Mouse (Mus musculus) kidney, embryonic 15.5 days (tissue): Measurements from ENCODE around the gene Ptpa. TPM values are rescaled to one million over a fixed set of nuclear protein-coding genes. Genes with fewer than 3 reads are reported as not detected.

Experiments
- ATAC-seq: fragments of 200-750 bp; cut with Nextera tagmentation; replicated peaks from 2 replicates; pipeline ENCODE4 v1.8.0; 2017; ENCODE audit warnings: moderate TSS enrichment; ENCODE audit not compliant: low FRiP score
- H3K27ac ChIP-seq: fragments of 300-500 bp; sonication (generic); 2 replicates; pipeline ENCODE4 v1.5.1; 2015; ENCODE audit warnings: mild to moderate bottlenecking, inconsistent platforms
- H3K27me3 ChIP-seq: fragments of 300-500 bp; sonication (generic); 2 replicates; pipeline ENCODE4 v1.6.1; 2015; ENCODE audit warnings: inconsistent platforms
- H3K36me3 ChIP-seq: fragments of 300-500 bp; sonication (generic); 2 replicates; pipeline ENCODE4 v1.6.1; 2015; ENCODE audit warnings: inconsistent platforms
- H3K4me1 ChIP-seq: fragments of 300-500 bp; sonication (generic); 2 replicates; pipeline ENCODE4 v1.6.1; 2015; ENCODE audit warnings: inconsistent platforms
- H3K4me2 ChIP-seq: fragments of 300-500 bp; sonication (generic); 2 replicates; pipeline ENCODE4 v1.6.1; 2015; ENCODE audit warnings: moderate library complexity, mild to moderate bottlenecking, inconsistent platforms
- H3K4me3 ChIP-seq: fragments of 300-500 bp; sonication (generic); replicated peaks from 2 replicates; pipeline ENCODE4 v1.5.1; 2015; ENCODE audit warnings: mild to moderate bottlenecking, inconsistent platforms
- H3K9ac ChIP-seq: fragments of 300-500 bp; sonication (generic); 2 replicates; pipeline ENCODE4 v1.6.1; 2015; ENCODE audit warnings: mild to moderate bottlenecking, inconsistent platforms
- H3K9me3 ChIP-seq: fragments of 300-500 bp; sonication (generic); replicated peaks from 2 replicates; pipeline ENCODE4 v1.6.1; 2016; ENCODE audit warnings: inconsistent platforms
- WGBS: fragments of 180-500 bp; shearing (Covaris S2); methylation state at CpG from one replicate; pipeline ENCODE4 v1.1.7; 2015; ENCODE audit warnings: mixed read lengths; 5-methylcytosine and 5-hydroxymethylcytosine counted together
- polyA plus RNA-seq: library from polyadenylated mRNA; unstranded; fragments of >200 nt; fragmentation: Nextera tagmentation; extraction: Ambion mirVana; gene quantifications from 2 replicates; pipeline ENCODE4 v1.2.1, GENCODE M21; 2015

Ptpa gene
- 162 and 175 TPM in 2 replicates for polyA plus RNA-seq

GRCm38 (mm10) chr2:30415936-30416648 is at the start of gene Ptpa:
Ptpa (plus strand) TSS chr2:30416039.
- peak within 1 kb of the TSS; percentile 90 for H3K9ac ChIP-seq
- peak; percentile 90 for ATAC-seq
- H3K9me3 ChIP-seq: no peaks in the 10 kb centered on the region
- peak within 1 kb of the TSS; percentile 99 for H3K27ac ChIP-seq
- under 1% methylated on average over 67 of the region's 67 CpGs for WGBS
- peak within 1 kb of the TSS; percentile 71 for H3K4me3 ChIP-seq
- peaks cover 14% of the 10 kb centered on the region for H3K36me3 ChIP-seq
- peaks cover 50% of the 10 kb centered on the region for H3K4me1 ChIP-seq
- H3K27me3 ChIP-seq: no peaks in the 10 kb centered on the region
- H3K4me2 ChIP-seq: peak within 1 kb of the TSS; percentile 90

- no peak for ATAC-seq
- Histone ChIP-seq H3K9ac (0 out of 2 replicates have a peak overlapping the region, but pooled peaks have one; percentile 73), H3K27me3 (no peaks in the 10 kb centered on the region), H3K9me3 (no peaks in the 10 kb centered on the region), H3K27ac (no peak overlapping the region), H3K36me3 (peaks cover 43% of the 10 kb centered on the region), H3K4me3 (no peak overlapping the region), H3K4me1 (peaks cover 19% of the 10 kb centered on the region), H3K4me2 (no peak overlapping the region)
- WGBS: 71% methylated on average over 5 of the region's 5 CpGs
These were observed 49.6 kb upstream of the Ptpa start for GRCm38 (mm10) chr2:30366203-30366602.

DNA sequence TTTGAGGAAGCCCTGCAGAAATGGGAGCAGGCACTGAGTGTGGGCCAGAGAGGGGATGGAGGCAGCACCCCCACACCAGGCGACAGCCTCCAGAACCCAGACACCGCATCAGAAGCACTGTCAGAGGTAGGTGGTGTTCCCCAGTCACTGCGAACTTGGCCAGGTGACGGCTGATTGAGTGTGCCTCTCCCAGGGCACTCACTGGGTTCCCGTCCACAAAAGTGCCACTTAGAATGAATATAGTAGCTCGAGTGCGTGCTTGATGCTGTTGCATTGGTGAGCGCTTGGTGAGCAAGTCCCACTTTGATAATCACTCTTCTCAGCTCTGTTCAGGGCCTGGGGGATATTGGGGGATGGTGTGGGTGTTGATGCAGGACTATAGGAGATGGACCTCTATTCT is 44.3 kb upstream of the Ptpa start:
- Histone ChIP-seq H3K4me1 (no peaks in the 10 kb centered on the region), H3K4me3 (no peak overlapping the region), H3K4me2 (no peak overlapping the region), H3K27ac (no peak overlapping the region), H3K9me3 (no peaks in the 10 kb centered on the region), H3K36me3 (peaks cover 93% of the 10 kb centered on the region), H3K27me3 (no peaks in the 10 kb centered on the region), H3K9ac (no peak overlapping the region)
- 96% methylated on average over 8 of the region's 8 CpGs for WGBS
- ATAC-seq: no peak

DNA sequence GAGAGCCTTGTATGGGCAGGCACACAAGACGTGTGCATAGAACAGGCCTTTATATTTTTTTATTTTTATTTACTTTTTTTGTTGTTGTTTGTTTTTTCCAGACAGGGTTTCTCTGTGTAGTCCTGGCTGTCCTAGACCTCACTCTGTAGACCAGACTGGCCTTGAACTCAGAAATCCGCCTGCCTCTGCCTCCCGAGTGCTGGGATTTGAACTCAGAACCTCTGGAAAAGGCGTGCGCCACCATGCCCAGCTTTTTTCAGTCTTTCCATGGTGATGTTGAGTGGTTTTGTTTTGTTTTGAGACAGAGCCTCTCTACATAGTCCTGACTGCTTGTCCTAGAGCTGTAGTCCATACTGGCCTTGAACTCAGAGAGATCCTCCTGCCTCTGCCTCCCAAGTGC is 43.1 kb upstream of the Ptpa start:
- 90% methylated on average over 5 of the region's 5 CpGs for WGBS
- no peaks in the 10 kb centered on the region for H3K4me1 ChIP-seq
- no peak overlapping the region for H3K9ac ChIP-seq
- no peak for ATAC-seq
- H3K27ac ChIP-seq: no peak overlapping the region
- peaks cover 96% of the 10 kb centered on the region for H3K36me3 ChIP-seq
- H3K4me3 ChIP-seq: no peak overlapping the region
- H3K4me2 ChIP-seq: no peak overlapping the region
- H3K9me3 ChIP-seq: no peaks in the 10 kb centered on the region
- H3K27me3 ChIP-seq: no peaks in the 10 kb centered on the region

GRCm38 (mm10) chr2:30375893-30376292 is 39.9 kb upstream of the Ptpa start:
- Histone ChIP-seq H3K4me3 (no peak overlapping the region), H3K9ac (no peak overlapping the region), H3K36me3 (peaks cover 94% of the 10 kb centered on the region), H3K9me3 (no peaks in the 10 kb centered on the region), H3K4me1 (no peaks in the 10 kb centered on the region), H3K4me2 (no peak overlapping the region), H3K27ac (no peak overlapping the region), H3K27me3 (no peaks in the 10 kb centered on the region)
- no peak for ATAC-seq
- WGBS: 94% methylated on average over 10 of the region's 10 CpGs

DNA sequence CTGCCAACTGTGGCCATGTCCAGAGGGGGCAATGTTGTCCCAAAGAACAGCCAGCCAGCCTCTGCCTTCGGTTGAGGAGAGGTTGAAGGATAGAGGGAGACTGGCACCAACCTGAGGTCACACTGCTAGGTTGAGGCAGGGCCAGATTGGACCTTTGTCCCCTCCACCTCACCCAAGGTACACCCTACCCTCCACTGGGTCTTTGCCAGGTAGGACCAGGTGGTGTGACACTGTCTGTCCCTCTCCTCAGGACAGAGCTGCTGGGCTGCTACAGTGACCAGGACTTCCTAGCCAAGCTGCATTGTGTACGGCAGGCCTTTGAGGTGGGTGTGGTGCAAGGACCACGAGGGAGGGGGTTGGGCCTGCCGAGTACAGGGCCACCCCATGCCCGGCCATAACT is 38.1 kb upstream of the Ptpa start:
- no peaks in the 10 kb centered on the region for H3K27me3 ChIP-seq
- no peak overlapping the region for H3K4me3 ChIP-seq
- H3K4me2 ChIP-seq: no peak overlapping the region
- peaks cover 94% of the 10 kb centered on the region for H3K36me3 ChIP-seq
- no peak for ATAC-seq
- 87% methylated on average over 5 of the region's 5 CpGs for WGBS
- no peak overlapping the region for H3K27ac ChIP-seq
- H3K9me3 ChIP-seq: no peaks in the 10 kb centered on the region
- no peaks in the 10 kb centered on the region for H3K4me1 ChIP-seq
- no peak overlapping the region for H3K9ac ChIP-seq

GRCm38 (mm10) chr2:30379307-30379706 is 36.5 kb upstream of the Ptpa start:
- Histone ChIP-seq H3K27ac (no peak overlapping the region), H3K27me3 (no peaks in the 10 kb centered on the region), H3K9ac (no peak overlapping the region), H3K4me3 (no peak overlapping the region), H3K9me3 (no peaks in the 10 kb centered on the region), H3K36me3 (peaks cover 95% of the 10 kb centered on the region), H3K4me1 (no peaks in the 10 kb centered on the region), H3K4me2 (no peak overlapping the region)
- no peak for ATAC-seq
- 81% methylated on average over 7 of the region's 7 CpGs for WGBS

DNA sequence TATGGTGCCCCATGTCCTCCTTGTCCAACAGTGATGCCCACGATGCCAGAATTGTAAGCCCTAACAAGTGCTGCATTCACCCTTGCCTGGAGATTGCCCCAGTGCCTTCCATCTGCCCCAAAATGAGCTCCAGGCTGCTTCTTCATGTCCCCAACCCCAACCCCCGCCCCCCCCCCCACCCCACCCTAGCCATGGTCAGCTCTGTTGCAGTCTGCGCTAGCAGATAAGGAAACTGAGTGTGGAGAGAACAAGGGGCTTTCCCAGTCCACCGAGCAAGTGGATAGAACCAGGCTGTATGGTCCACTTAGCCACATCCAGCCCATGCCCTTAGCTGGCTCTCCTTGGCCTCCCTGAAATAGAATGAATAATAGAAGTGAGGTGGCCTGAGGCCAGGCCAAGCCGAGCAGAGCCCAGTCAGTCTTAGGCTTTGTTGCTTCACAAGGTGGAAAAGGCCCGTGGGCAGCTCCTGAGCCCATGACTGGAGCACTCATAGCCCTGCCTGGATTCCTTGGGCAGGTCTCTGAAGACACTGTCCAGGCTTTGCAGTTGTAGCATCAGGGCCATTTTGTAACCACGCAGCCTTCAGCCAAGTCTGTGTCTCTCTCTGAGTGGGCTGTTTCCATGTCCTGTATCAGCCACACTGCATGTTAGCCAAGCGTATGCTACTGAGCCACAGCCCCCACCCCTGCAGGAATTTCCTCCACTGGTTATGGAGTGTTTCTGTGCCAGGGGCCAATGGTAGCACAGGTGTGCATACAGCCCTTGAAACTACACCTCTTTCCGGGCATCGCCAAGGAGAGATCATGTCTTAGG is 35.1 kb upstream of the Ptpa start:
- ATAC-seq: no peak
- 88% methylated on average over 10 of the region's 10 CpGs for WGBS

DNA sequence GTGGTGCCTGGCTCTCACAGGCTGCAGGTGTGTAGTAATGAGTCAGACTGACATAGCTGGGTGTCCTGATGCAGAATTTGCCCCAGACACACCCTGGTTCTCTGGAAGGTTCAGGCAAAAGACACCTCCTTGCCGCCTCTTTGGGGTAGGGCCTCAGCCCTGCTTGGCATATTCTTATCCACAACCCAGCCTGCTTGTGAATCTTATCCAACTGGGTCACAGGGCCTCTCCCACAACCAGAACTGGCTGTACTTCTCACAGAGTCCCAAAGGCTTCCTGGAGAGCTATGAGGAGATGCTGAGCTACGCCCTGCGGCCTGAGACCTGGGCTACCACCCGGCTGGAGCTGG is 34.5 kb upstream of the Ptpa start:
- no peak for ATAC-seq
- H3K4me2 ChIP-seq: no peak overlapping the region
- peaks cover 94% of the 10 kb centered on the region for H3K36me3 ChIP-seq

More for the DNA sequence above, 35.1 kb upstream of the Ptpa start:
- Histone ChIP-seq H3K9me3 (no peaks in the 10 kb centered on the region), H3K9ac (no peak overlapping the region), H3K36me3 (peaks cover 98% of the 10 kb centered on the region), H3K27ac (no peak overlapping the region), H3K4me2 (no peak overlapping the region), H3K4me3 (no peak overlapping the region), H3K4me1 (no peaks in the 10 kb centered on the region), H3K27me3 (no peaks in the 10 kb centered on the region)

GRCm38 (mm10) chr2:30384814-30385213 is 31.0 kb upstream of the Ptpa start:
- peaks cover 60% of the 10 kb centered on the region for H3K36me3 ChIP-seq
- H3K9me3 ChIP-seq: no peaks in the 10 kb centered on the region
- no peaks in the 10 kb centered on the region for H3K4me1 ChIP-seq
- ATAC-seq: no peak
- no peak overlapping the region for H3K4me2 ChIP-seq
- no peaks in the 10 kb centered on the region for H3K27me3 ChIP-seq
- H3K27ac ChIP-seq: no peak overlapping the region
- no peak overlapping the region for H3K4me3 ChIP-seq
- WGBS: 76% methylated on average over 5 of the region's 5 CpGs
- no peak overlapping the region for H3K9ac ChIP-seq

More for the DNA sequence above, 34.5 kb upstream of the Ptpa start:
- H3K9me3 ChIP-seq: no peaks in the 10 kb centered on the region
- H3K4me3 ChIP-seq: no peak overlapping the region
- no peaks in the 10 kb centered on the region for H3K27me3 ChIP-seq
- WGBS: 82% methylated on average over 4 of the region's 4 CpGs
- H3K4me1 ChIP-seq: no peaks in the 10 kb centered on the region
- H3K9ac ChIP-seq: no peak overlapping the region
- no peak overlapping the region for H3K27ac ChIP-seq

GRCm38 (mm10) chr2:30385591-30385990 is 30.2 kb upstream of the Ptpa start:
- 84% methylated on average over 4 of the region's 4 CpGs for WGBS
- Histone ChIP-seq H3K4me1 (peaks cover 4% of the 10 kb centered on the region; the same call in 1 of the 2 replicates), H3K36me3 (peaks cover 53% of the 10 kb centered on the region), H3K4me3 (no peak overlapping the region), H3K9me3 (no peaks in the 10 kb centered on the region), H3K9ac (no peak overlapping the region), H3K27ac (no peak overlapping the region), H3K27me3 (no peaks in the 10 kb centered on the region), H3K4me2 (no peak overlapping the region)
- no peak for ATAC-seq

GRCm38 (mm10) chr2:30386913-30387312 is 28.9 kb upstream of the Ptpa start:
- Histone ChIP-seq H3K36me3 (peaks cover 41% of the 10 kb centered on the region), H3K9me3 (no peaks in the 10 kb centered on the region), H3K27ac (no peak overlapping the region), H3K9ac (no peak overlapping the region), H3K4me1 (peaks cover 15% of the 10 kb centered on the region; the same call in 1 of the 2 replicates), H3K4me2 (no peak overlapping the region), H3K27me3 (no peaks in the 10 kb centered on the region), H3K4me3 (no peak overlapping the region)
- no peak for ATAC-seq
- 81% methylated on average over 9 of the region's 9 CpGs for WGBS
